Mouse (Mus musculus) forebrain, embryonic 11.5 days (tissue): ENCODE data around the gene Olfr1102. TPM values are rescaled to one million over a fixed set of nuclear protein-coding genes. Genes with fewer than 3 reads are reported as not detected.

ENCODE experiments used
- polyA plus RNA-seq: library from polyadenylated mRNA; unstranded; fragments of >200 nt; fragmentation: Nextera tagmentation; extraction: Ambion mirVana; gene quantifications from 2 replicates; pipeline ENCODE4 v1.2.1, GENCODE M21; 2014

Gene Olfr1102
- polyA plus RNA-seq, 1 experiment from 2014 or later: not detected

Other genes with a start within 250 kb of the Olfr1102 start
- gene Olfr1090, start 239.4 kb upstream of the Olfr1102 start, polyA plus RNA-seq: not detected in 2 replicates
- gene Olfr1093, start 215.9 kb upstream of the Olfr1102 start, polyA plus RNA-seq: not detected in 2 replicates
- not detected in 2 replicates for gene Olfr141, start 188.4 kb upstream of the Olfr1102 start, polyA plus RNA-seq
- not detected in 2 replicates for gene Olfr1094, start 173.7 kb upstream of the Olfr1102 start, polyA plus RNA-seq
- not detected in 2 replicates for gene Olfr1095, start 146.7 kb upstream of the Olfr1102 start, polyA plus RNA-seq
- not detected in 2 replicates for gene Gm13723, start 123.6 kb upstream of the Olfr1102 start, polyA plus RNA-seq
- not detected in 2 replicates for gene Olfr1097, start 106.2 kb upstream of the Olfr1102 start, polyA plus RNA-seq
- gene Olfr1098, start 73.9 kb upstream of the Olfr1102 start, polyA plus RNA-seq: not detected in 2 replicates
- gene Olfr1099, start 37.7 kb upstream of the Olfr1102 start, polyA plus RNA-seq: not detected in 2 replicates
- gene Olfr1100, start 18.4 kb upstream of the Olfr1102 start, polyA plus RNA-seq: not detected in 2 replicates
- not detected in 2 replicates for gene Olfr1101, start 7.2 kb upstream of the Olfr1102 start, polyA plus RNA-seq
- not detected in 2 replicates for gene Olfr1104, start 28.7 kb downstream of the Olfr1102 start, polyA plus RNA-seq
- gene Olfr1105, start 38.1 kb downstream of the Olfr1102 start, polyA plus RNA-seq: not detected in 2 replicates
- gene Olfr1106, start 53.9 kb downstream of the Olfr1102 start, polyA plus RNA-seq: not detected in 2 replicates
- gene Olfr1107, start 77.4 kb downstream of the Olfr1102 start, polyA plus RNA-seq: not detected in 2 replicates
- not detected in 2 replicates for gene Olfr1109, start 97.6 kb downstream of the Olfr1102 start, polyA plus RNA-seq
- gene Olfr259, start 116.2 kb downstream of the Olfr1102 start, polyA plus RNA-seq: not detected in 2 replicates
- not detected in 2 replicates for gene Olfr1110, start 141.9 kb downstream of the Olfr1102 start, polyA plus RNA-seq
- gene Olfr1111, start 154.2 kb downstream of the Olfr1102 start, polyA plus RNA-seq: not detected in 2 replicates
- not detected in 2 replicates for gene Olfr1112, start 189.4 kb downstream of the Olfr1102 start, polyA plus RNA-seq
- gene Olfr1113, start 210.6 kb downstream of the Olfr1102 start, polyA plus RNA-seq: not detected in 2 replicates
- not detected in 2 replicates for gene Olfr1115, start 249.6 kb downstream of the Olfr1102 start, polyA plus RNA-seq